Mouse (Mus musculus) spleen, adult 2 months (tissue): Measurements from ENCODE around the gene Pitpnm2. TPM values are rescaled to one million over a fixed set of nuclear protein-coding genes. Genes with fewer than 3 reads are reported as not detected.

Experiments
- DNase-seq, 2 experiments: peaks; one replicate each; pipeline versions ENCODE4 v3.0.0 to v3.0.0-alpha.2; 2012 to 2021; ENCODE audit warnings: low spot score in 2 of 2, low read depth in 1 of 2
- H3K27ac ChIP-seq: fragments of 200-500 bp; 2 replicates; pipeline ENCODE4 v1.5.1; 2012; ENCODE audit warnings: low read length, inconsistent platforms; ENCODE audit not compliant: insufficient read depth
- H3K27me3 ChIP-seq: fragments of 200-500 bp; 2 replicates; pipeline ENCODE4 v1.6.1; 2012; ENCODE audit warnings: mild to moderate bottlenecking, moderate library complexity, low read length, inconsistent platforms; ENCODE audit not compliant: control insufficient read depth, insufficient read depth
- H3K36me3 ChIP-seq: fragments of 200-500 bp; 2 replicates; pipeline ENCODE4 v1.6.1; 2012; ENCODE audit warnings: mild to moderate bottlenecking, low read length, inconsistent platforms; ENCODE audit not compliant: control insufficient read depth, insufficient read depth
- H3K4me1 ChIP-seq: fragments of 200-500 bp; 2 replicates; pipeline ENCODE4 v1.6.1; 2011; ENCODE audit warnings: inconsistent platforms; ENCODE audit not compliant: control insufficient read depth, insufficient read depth, insufficient read length
- H3K4me3 ChIP-seq: fragments of 200-500 bp; 2 replicates; pipeline ENCODE4 v1.5.1; 2011; ENCODE audit warnings: mild to moderate bottlenecking, inconsistent platforms; ENCODE audit not compliant: insufficient read depth, insufficient read length; ENCODE audit errors: extremely low read depth
- CTCF ChIP-seq: fragments of 200-500 bp; IDR thresholded peaks from 2 replicates; pipeline ENCODE4 v1.5.1; 2011; ENCODE audit warnings: mild to moderate bottlenecking, inconsistent platforms; ENCODE audit not compliant: insufficient read depth, insufficient read length, insufficient replicate concordance; ENCODE audit errors: extremely low read depth
- POLR2A ChIP-seq: fragments of 200-500 bp; IDR thresholded peaks from 2 replicates; pipeline ENCODE4 v1.6.1; 2011; ENCODE audit warnings: low read depth, low read length, inconsistent platforms
- WGBS: fragments of 180-500 bp; shearing (Covaris S2); methylation state at CpG from one replicate; pipeline ENCODE4 v1.1.7; 2018; 5-methylcytosine and 5-hydroxymethylcytosine counted together
- polyA plus RNA-seq: library from polyadenylated mRNA; depleted of rRNA; stranded (reverse); fragments of >200 nt; gene quantifications from 2 replicates; pipeline ENCODE4 v1.2.3, GENCODE M21; 2012

Gene Pitpnm2
- polyA plus RNA-seq, 1 experiment, result 65.8 TPM

DNA sequence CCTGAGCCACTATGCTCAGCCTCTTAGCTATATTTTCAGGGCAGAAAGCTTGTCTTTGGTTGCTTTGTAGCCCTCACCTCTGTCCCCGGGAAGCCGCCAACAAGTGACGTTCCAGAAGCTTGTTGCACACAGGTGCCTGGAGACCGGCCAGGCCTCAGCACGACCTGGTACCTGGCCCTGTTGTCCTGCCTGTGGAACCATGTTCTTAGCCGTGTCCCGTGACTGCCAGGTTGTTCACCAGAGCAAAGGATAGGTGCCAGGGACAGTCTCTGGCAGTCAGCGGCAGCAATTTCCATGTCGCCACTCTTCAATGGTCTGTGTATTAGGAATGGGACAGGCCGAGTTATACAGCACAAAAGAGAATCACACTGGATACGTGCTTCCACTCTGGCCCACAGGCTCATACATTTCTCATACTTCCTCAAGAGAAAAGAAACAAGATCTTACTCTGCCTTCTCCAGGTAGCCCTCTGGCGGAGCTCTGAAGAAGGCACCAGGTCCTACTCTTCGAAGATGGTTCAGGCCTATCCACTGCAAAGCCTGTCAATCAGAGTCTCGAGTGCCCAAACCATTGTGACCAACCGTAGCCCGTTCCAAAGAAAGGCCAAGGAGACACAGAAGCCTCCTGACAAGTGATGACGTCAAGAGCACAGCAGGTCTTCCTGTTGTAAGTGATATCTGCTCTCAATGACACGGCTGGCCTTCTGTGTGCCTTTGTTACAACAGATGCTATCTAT, 39.1 kb downstream of the Pitpnm2 start:
- no peak overlapping the region for H3K4me3 ChIP-seq
- TF ChIP-seq CTCF (no peak), POLR2A (no peak)
- no peaks in the 10 kb centered on the region for H3K36me3 ChIP-seq
- no peak overlapping the region for H3K27ac ChIP-seq
- no peaks in the 10 kb centered on the region for H3K27me3 ChIP-seq
- DNase-seq, result no peak
- WGBS, result 91% methylated on average over 18 of the region's 18 CpGs
- peaks cover 30% of the 10 kb centered on the region for H3K4me1 ChIP-seq

- Histone ChIP-seq H3K27me3 (no peaks in the 10 kb centered on the region), H3K27ac (no peak overlapping the region), H3K4me3 (no peak overlapping the region), H3K4me1 (peaks cover 24% of the 10 kb centered on the region), H3K36me3 (no peaks in the 10 kb centered on the region)
- WGBS, result 81% methylated on average over 6 of the region's 6 CpGs
- TF ChIP-seq CTCF (no peak), POLR2A (no peak)
- DNase-seq, result no peak
Measured at GRCm38 (mm10) chr5:124209850-124210249, 39.7 kb downstream of the Pitpnm2 start.

DNA sequence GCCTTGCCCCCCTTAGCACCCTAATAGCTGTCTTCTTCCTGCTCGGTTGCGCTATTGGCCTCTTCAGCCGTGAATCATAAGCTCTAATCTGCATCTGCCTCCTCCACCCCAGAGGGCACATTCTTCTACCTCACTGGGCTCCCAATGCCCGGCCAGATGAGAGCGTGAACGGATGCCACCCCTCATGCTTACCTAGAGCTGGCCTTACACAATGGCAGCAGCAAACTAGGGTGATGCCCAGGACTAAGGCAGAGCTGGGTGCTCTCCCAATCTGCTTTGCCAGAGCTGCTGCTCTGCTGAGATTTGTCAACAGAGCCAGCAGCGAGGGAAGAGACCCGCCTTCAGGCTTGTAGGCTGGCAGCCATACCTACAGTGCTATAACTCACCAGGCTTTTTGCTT, 41.5 kb downstream of the Pitpnm2 start:
- no peak for TF ChIP-seq CTCF
- no peak for TF ChIP-seq POLR2A
- DNase-seq, result no peak
- Histone ChIP-seq H3K36me3 (peaks cover 1% of the 10 kb centered on the region; the same call in 1 of the 2 replicates), H3K27ac (no peak overlapping the region; the same call in 1 of the 2 replicates), H3K4me1 (peaks cover 7% of the 10 kb centered on the region), H3K4me3 (no peak overlapping the region), H3K27me3 (no peaks in the 10 kb centered on the region)
- WGBS, result 81% methylated on average over 8 of the region's 8 CpGs

DNA sequence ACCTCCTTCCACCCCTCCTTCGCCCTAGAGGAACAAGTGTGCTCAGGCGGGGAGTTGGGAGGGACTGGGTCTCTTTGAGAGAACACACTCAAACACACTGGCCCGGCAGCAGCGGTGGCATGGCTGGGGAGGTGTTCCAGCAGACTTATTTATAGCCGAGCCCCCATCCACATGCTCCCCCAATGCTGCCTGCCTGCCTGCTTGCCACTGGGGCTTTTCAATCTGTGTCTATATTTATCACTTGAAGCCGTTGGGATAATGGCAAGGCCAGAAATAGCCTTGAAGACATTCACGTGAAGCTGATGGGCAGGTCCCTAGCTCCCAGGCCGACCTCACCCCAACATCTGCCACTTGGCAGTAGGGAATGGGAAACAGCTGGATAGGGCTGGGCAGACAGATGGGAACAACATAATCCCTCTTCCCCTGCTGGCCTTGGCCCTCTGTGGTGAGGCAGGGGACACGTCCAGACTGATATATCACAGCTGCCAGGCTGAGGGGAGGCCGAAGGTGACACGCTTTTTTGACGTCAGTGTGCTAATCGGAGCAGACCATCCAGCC, 43.0 kb downstream of the Pitpnm2 start:
- no peaks in the 10 kb centered on the region for H3K27me3 ChIP-seq
- H3K27ac ChIP-seq, result no peak overlapping the region
- TF ChIP-seq CTCF (no peak), POLR2A (no peak)
- peaks cover 2% of the 10 kb centered on the region for H3K4me1 ChIP-seq
- peaks cover 1% of the 10 kb centered on the region; the same call in 1 of the 2 replicates for H3K36me3 ChIP-seq
- 81% methylated on average over 13 of the region's 13 CpGs for WGBS
- DNase-seq, result no peak
- no peak overlapping the region for H3K4me3 ChIP-seq

DNA sequence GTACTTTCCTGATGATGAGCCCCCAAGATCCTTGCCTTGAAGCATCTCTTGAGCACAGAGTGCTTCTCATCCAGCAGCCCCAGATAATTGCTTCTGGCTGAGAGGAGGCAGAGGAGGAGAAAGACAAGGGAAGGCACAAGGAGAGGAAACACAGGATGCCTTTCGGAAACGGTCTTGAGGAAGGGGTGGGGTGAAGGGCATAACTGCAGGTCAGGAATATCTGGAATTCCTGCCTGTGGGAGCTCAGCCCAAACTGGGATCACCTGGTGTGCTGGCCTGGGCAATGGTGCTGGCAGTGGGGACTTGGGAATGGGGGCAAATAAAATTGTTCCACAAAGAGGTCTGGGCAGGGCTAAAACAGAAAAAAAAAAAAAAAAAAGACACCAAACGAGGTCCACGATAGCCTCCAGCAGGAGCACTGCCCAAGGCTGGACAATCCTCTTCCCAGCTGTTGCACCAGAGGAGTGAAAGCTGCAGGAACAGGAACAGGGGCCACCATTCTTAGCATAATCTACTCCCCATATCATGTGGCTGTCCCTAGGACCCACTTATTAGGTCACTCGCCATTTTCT, 43.7 kb downstream of the Pitpnm2 start:
- Histone ChIP-seq H3K27ac (no peak overlapping the region), H3K4me1 (peaks cover 2% of the 10 kb centered on the region; the same call in 1 of the 2 replicates), H3K36me3 (peaks cover 1% of the 10 kb centered on the region; the same call in 1 of the 2 replicates), H3K27me3 (no peaks in the 10 kb centered on the region), H3K4me3 (no peak overlapping the region)
- 90% methylated on average over 5 of the region's 5 CpGs for WGBS
- no peak for TF ChIP-seq POLR2A
- TF ChIP-seq CTCF, result no peak
- DNase-seq, result no peak

DNA sequence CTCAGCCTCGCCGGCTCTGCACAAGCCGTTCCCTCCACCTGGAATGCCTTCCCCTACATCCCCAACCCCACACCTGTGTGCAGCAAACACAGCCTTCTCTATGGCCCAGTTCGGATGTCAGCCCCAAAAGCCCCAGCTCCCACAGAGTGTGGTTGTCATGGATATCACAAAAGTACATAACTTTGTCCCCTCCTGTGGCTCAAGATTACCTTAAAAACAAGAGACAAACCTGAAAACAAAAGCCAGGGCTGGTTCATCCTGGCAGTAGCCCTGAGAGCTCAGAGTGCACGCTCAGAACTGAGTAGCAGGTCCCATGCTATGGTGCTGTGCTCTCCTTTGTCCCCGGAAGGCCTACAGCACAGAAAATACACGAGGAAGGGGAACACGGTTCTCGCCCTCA, 44.3 kb downstream of the Pitpnm2 start:
- no peak for DNase-seq
- peaks cover 1% of the 10 kb centered on the region; the same call in 1 of the 2 replicates for H3K36me3 ChIP-seq
- no peak for TF ChIP-seq CTCF
- TF ChIP-seq POLR2A, result no peak
- H3K27ac ChIP-seq, result no peak overlapping the region
- H3K4me3 ChIP-seq, result no peak overlapping the region
- H3K27me3 ChIP-seq, result no peaks in the 10 kb centered on the region
- 91% methylated on average over 9 of the region's 9 CpGs for WGBS
- H3K4me1 ChIP-seq, result peaks cover 2% of the 10 kb centered on the region; the same call in 1 of the 2 replicates
